Mouse (Mus musculus) liver, embryonic 12.5 days (tissue): ENCODE results near the gene Hist1h4k. TPM values are rescaled to one million over a fixed set of nuclear protein-coding genes. Genes with fewer than 3 reads are reported as not detected.

Experiments used
- ATAC-seq: fragments of 200-750 bp; cut with Nextera tagmentation; 2 replicates; pipeline ENCODE4 v1.8.0; 2017; ENCODE audit warnings: moderate number of reproducible peaks, mild to moderate bottlenecking, moderate library complexity
- H3K27ac ChIP-seq: fragments of 300-500 bp; sonication (generic); 2 replicates; pipeline ENCODE4 v1.5.1; 2016; ENCODE audit warnings: mild to moderate bottlenecking
- H3K27me3 ChIP-seq: fragments of 300-500 bp; sonication (generic); replicated peaks from 2 replicates; pipeline ENCODE4 v1.6.1; 2016; ENCODE audit warnings: mild to moderate bottlenecking, moderate library complexity
- H3K36me3 ChIP-seq: fragments of 300-500 bp; sonication (generic); 2 replicates; pipeline ENCODE4 v1.6.1; 2016; ENCODE audit warnings: mild to moderate bottlenecking, moderate library complexity
- H3K4me1 ChIP-seq: fragments of 300-500 bp; sonication (generic); 2 replicates; pipeline ENCODE4 v1.6.1; 2016
- H3K4me2 ChIP-seq: fragments of 300-500 bp; sonication (generic); 2 replicates; pipeline ENCODE4 v1.6.1; 2016; ENCODE audit warnings: mild to moderate bottlenecking, moderate library complexity
- H3K4me3 ChIP-seq: fragments of 300-500 bp; sonication (generic); 2 replicates; pipeline ENCODE4 v1.5.1; 2016; ENCODE audit warnings: mild to moderate bottlenecking, moderate library complexity
- H3K9ac ChIP-seq: fragments of 300-500 bp; sonication (generic); 2 replicates; pipeline ENCODE4 v1.6.1; 2016; ENCODE audit warnings: mild to moderate bottlenecking, moderate library complexity
- H3K9me3 ChIP-seq: fragments of 300-500 bp; sonication (generic); replicated peaks from 2 replicates; pipeline ENCODE4 v1.6.1; 2016; ENCODE audit warnings: mild to moderate bottlenecking, moderate library complexity
- WGBS: fragments of 180-500 bp; shearing (Covaris S2); methylation state at CpG from one replicate; pipeline ENCODE4 v1.1.7; 2016; ENCODE audit not compliant: insufficient replicate concordance; 5-methylcytosine and 5-hydroxymethylcytosine counted together
- microRNA-seq: library from miRNA; unstranded; fragments of <30 nt; microRNA quantifications from one replicate; pipeline ENCODE4, GENCODE M21; 2017
- polyA plus RNA-seq: library from polyadenylated mRNA; unstranded; fragments of >200 nt; fragmentation: Nextera tagmentation; extraction: Ambion mirVana; gene quantifications from 2 replicates; pipeline ENCODE4 v1.2.1, GENCODE M21; 2016

Gene Hist1h4k
- polyA plus RNA-seq, 1 experiment from 2014 or later, result 3.7 TPM

- Histone ChIP-seq H3K36me3 (no peaks in the 10 kb centered on the region), H3K9me3 (no peaks in the 10 kb centered on the region), H3K27ac (peak overlapping the region; percentile 99), H3K4me2 (peak overlapping the region; percentile 91), H3K4me1 (peaks cover 46% of the 10 kb centered on the region), H3K27me3 (no peaks in the 10 kb centered on the region), H3K4me3 (peak overlapping the region; percentile 59), H3K9ac (peak overlapping the region; percentile 85)
- ATAC-seq, result no peak
- 2% methylated on average over 7 of the region's 7 CpGs for WGBS
Measured at GRCm38 (mm10) chr13:21714725-21715124, 35.6 kb downstream of the Hist1h4k start.

GRCm38 (mm10) chr13:21711698-21712097 lies 38.6 kb downstream of the Hist1h4k start:
- H3K9ac ChIP-seq, result peak overlapping the region; percentile 67
- peak overlapping the region; percentile 85 for H3K4me2 ChIP-seq
- peak overlapping the region; percentile 2; the same call in 1 of the 2 replicates for H3K27ac ChIP-seq
- no peak for ATAC-seq
- H3K4me1 ChIP-seq, result peaks cover 25% of the 10 kb centered on the region
- peak overlapping the region; percentile 65 for H3K4me3 ChIP-seq
- H3K27me3 ChIP-seq, result no peaks in the 10 kb centered on the region
- no peaks in the 10 kb centered on the region for H3K9me3 ChIP-seq
- H3K36me3 ChIP-seq, result no peaks in the 10 kb centered on the region
- 23% methylated on average over 4 of the region's 4 CpGs for WGBS

- Histone ChIP-seq H3K9me3 (no peaks in the 10 kb centered on the region), H3K36me3 (no peaks in the 10 kb centered on the region), H3K27me3 (no peaks in the 10 kb centered on the region), H3K27ac (peak overlapping the region; percentile 2), H3K4me1 (peaks cover 24% of the 10 kb centered on the region), H3K4me2 (peak overlapping the region; percentile 85), H3K4me3 (peak overlapping the region; percentile 65), H3K9ac (peak overlapping the region; percentile 67)
- WGBS, result 2% methylated on average over 22 of the region's 22 CpGs
- ATAC-seq, result peak; percentile 67
Measured at GRCm38 (mm10) chr13:21710821-21711525, 39.3 kb downstream of the Hist1h4k start.

- ATAC-seq, result peak; percentile 72
- Histone ChIP-seq H3K27me3 (no peaks in the 10 kb centered on the region), H3K9me3 (no peaks in the 10 kb centered on the region), H3K4me1 (peaks cover 19% of the 10 kb centered on the region), H3K4me3 (peak overlapping the region; percentile 72), H3K27ac (peak overlapping the region; percentile 81), H3K4me2 (peak overlapping the region; percentile 85), H3K9ac (peak overlapping the region; percentile 75), H3K36me3 (no peaks in the 10 kb centered on the region)
- WGBS, result under 1% methylated on average over 32 of the region's 32 CpGs
Measured at GRCm38 (mm10) chr13:21710031-21710711, 40.1 kb downstream of the Hist1h4k start.

- Histone ChIP-seq H3K4me1 (peaks cover 7% of the 10 kb centered on the region), H3K27ac (no peak overlapping the region), H3K9me3 (no peaks in the 10 kb centered on the region), H3K36me3 (no peaks in the 10 kb centered on the region), H3K4me2 (no peak overlapping the region), H3K9ac (no peak overlapping the region), H3K27me3 (peaks cover 4% of the 10 kb centered on the region; the same call in 1 of the 2 replicates), H3K4me3 (no peak overlapping the region)
- no peak for ATAC-seq
- 58% methylated on average over 4 of the region's 4 CpGs for WGBS
Measured at GRCm38 (mm10) chr13:21706669-21707068, 43.6 kb downstream of the Hist1h4k start.

Small RNA genes lying within 50 kb of the gene (microRNA-seq; reads per million reads assigned to microRNA genes)
- gene Gm44346 (1.1 reads per million), gene Gm44357 (not detected), gene Gm44367 (not detected), gene Gm44454 (1.4 reads per million)

Other genes starting within 250 kb of the Hist1h4k start
- 4.7 and 6.3 TPM in 2 replicates for gene Gm11273, start 249.1 kb downstream of the Hist1h4k start, polyA plus RNA-seq
- 2.6 and 2.8 TPM in 2 replicates for gene Zkscan8, start 219.4 kb downstream of the Hist1h4k start, polyA plus RNA-seq
- gene Olfr1366, start 207.7 kb downstream of the Hist1h4k start, polyA plus RNA-seq, result 0.05 TPM in 1 of 2 replicates, not detected in the other
- not detected in 2 replicates for gene Olfr1535, start 190.6 kb downstream of the Hist1h4k start, polyA plus RNA-seq
- not detected in 2 replicates for gene Olfr1364, start 168.7 kb downstream of the Hist1h4k start, polyA plus RNA-seq
- not detected in 2 replicates for gene Olfr1362, start 136.5 kb downstream of the Hist1h4k start, polyA plus RNA-seq
- not detected in 2 replicates for gene Olfr11, start 108.0 kb downstream of the Hist1h4k start, polyA plus RNA-seq
- not detected in 2 replicates for gene Olfr1361, start 87.1 kb downstream of the Hist1h4k start, polyA plus RNA-seq
- gene Olfr1360, start 73.1 kb downstream of the Hist1h4k start, polyA plus RNA-seq, result not detected in 2 replicates
- gene Olfr1359, start 52.4 kb downstream of the Hist1h4k start, polyA plus RNA-seq, result not detected in 2 replicates
- 1.5 and 1.7 TPM in 2 replicates for gene Hist1h2bl, start 34.4 kb downstream of the Hist1h4k start, polyA plus RNA-seq
- 13.8 and 17.6 TPM in 2 replicates for gene Hist1h2ai, start 34.1 kb downstream of the Hist1h4k start, polyA plus RNA-seq
- gene Hist1h3h, start 32.8 kb downstream of the Hist1h4k start, polyA plus RNA-seq, result 8.3 and 14.2 TPM in 2 replicates
- 6.4 and 6.5 TPM in 2 replicates for gene Hist1h2bm, start 28.5 kb downstream of the Hist1h4k start, polyA plus RNA-seq
- 0.59 and 0.75 TPM in 2 replicates for gene Hist1h4j, start 15.4 kb downstream of the Hist1h4k start, polyA plus RNA-seq
- 42.8 and 58.5 TPM in 2 replicates for gene Hist1h2ak, start 3.3 kb upstream of the Hist1h4k start, polyA plus RNA-seq
- gene Hist1h2bn, start 3.6 kb upstream of the Hist1h4k start, polyA plus RNA-seq, result 8.6 and 8.9 TPM in 2 replicates
- 41.6 and 43.0 TPM in 2 replicates for gene Hist1h1b, start 30.1 kb upstream of the Hist1h4k start, polyA plus RNA-seq
- 169 and 188 TPM in 2 replicates for gene Hist1h3i, start 32.9 kb upstream of the Hist1h4k start, polyA plus RNA-seq
- gene Hist1h2an, start 36.7 kb upstream of the Hist1h4k start, polyA plus RNA-seq, result 11.2 and 14.0 TPM in 2 replicates
- gene Hist1h2bp, start 37.0 kb upstream of the Hist1h4k start, polyA plus RNA-seq, result 3.6 and 5.6 TPM in 2 replicates
- gene Hist1h2bq, start 59.7 kb upstream of the Hist1h4k start, polyA plus RNA-seq, result 24.4 and 26.2 TPM in 2 replicates
- gene Hist1h2ao, start 60.0 kb upstream of the Hist1h4k start, polyA plus RNA-seq, result not detected in 2 replicates
- not detected in 2 replicates for gene Hist1h4m, start 61.2 kb upstream of the Hist1h4k start, polyA plus RNA-seq
- gene Hist1h4n, start 81.7 kb upstream of the Hist1h4k start, polyA plus RNA-seq, result 20.8 and 25.3 TPM in 2 replicates
- gene Hist1h2ap, start 83.0 kb upstream of the Hist1h4k start, polyA plus RNA-seq, result 5,867 and 6,049 TPM in 2 replicates
- 25.4 and 26.3 TPM in 2 replicates for gene Hist1h2br, start 83.2 kb upstream of the Hist1h4k start, polyA plus RNA-seq
- gene Zfp184, start 194.6 kb upstream of the Hist1h4k start, polyA plus RNA-seq, result 1.9 and 2.5 TPM in 2 replicates
- gene Pom121l2, start 230.7 kb upstream of the Hist1h4k start, polyA plus RNA-seq, result not detected in 2 replicates